Mouse (Mus musculus) adrenal gland, adult 18-20 months (tissue): ENCODE measurements at regions not wholly inside any gene's neighbourhood (a gene's known extent, or its start where the extent isn't known, plus 50 kb on each side); places are given as distances from the start of the nearest gene placed in this dataset.

ENCODE experiments used
- DNase-seq, 2 experiments: peaks; one replicate each; pipeline ENCODE4 v3.0.0; 2021 to 2022; ENCODE audit warnings: low spot score in 2 of 2

DNA sequence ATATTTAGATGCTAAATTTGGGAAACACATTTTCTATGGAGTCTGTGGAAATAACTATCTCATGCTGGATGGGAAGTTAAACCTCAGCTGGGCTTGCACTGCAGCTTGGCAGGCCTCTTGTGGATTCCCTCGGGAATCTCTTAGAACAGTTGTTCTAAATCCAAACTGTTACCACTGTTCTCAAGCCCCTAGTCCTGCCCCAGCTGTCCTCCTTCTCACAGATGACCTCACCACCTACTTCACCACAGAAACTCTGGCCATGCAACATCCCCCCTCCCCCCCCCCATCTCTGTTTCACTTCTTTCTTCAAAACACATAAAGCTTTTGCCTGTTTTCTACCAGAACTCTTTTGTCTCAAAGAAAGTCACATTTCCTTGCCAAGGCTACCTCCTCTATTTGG is 136.6 kb upstream of the Wdr44 start:
- no peak for DNase-seq

DNA sequence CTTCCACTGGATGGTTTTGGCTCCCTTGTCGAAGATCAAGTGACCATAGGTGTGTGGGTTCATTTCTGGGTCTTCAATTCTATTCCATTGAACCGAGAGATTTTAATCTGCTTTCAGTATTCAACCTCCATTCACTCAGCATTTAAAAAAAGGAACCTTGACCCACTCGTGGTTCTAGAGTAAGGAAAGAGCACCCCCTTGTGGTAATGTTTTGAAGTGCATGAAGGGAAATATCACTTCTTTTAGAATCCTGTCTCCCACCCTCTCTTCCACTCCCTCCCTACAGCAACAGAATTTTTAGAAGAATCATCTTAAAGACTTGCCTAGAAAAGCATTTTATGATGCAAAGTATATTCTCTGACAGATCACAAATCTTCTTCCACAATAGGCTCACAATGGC is 127.3 kb upstream of the Wdr44 start:
- peak in 1 of 2 experiments; percentile 13 for DNase-seq
